Mouse (Mus musculus) erythroblast, adult 5-6 weeks (primary cell): Measurements from ENCODE around the gene Mtmr3. TPM values are rescaled to one million over a fixed set of nuclear protein-coding genes. Genes with fewer than 3 reads are reported as not detected.
"Not testable (repeated sequence)": the region's sequence is repeated elsewhere in the genome, so short reads cannot be mapped to it uniquely, and the experiment has no call there.

Source experiments
- ATAC-seq: replicated peaks from 2 replicates; pipeline ENCODE4 v1.8.0; 2016; ENCODE audit warnings: moderate number of reproducible peaks, mild to moderate bottlenecking, moderate TSS enrichment, inconsistent platforms; ENCODE audit not compliant: poor library complexity, low FRiP score, severe bottlenecking
- total RNA-seq, 2 experiments: library from RNA; stranded (forward) in 1 of 2; stranded (reverse) in 1 of 2; fragments of 150-400 nt in 1 of 2; fragments of 200-764, 138-1000 nt in 1 of 2; gene quantifications; 2 replicates each; pipeline versions ENCODE4 v1.2.3 to v1.2.4; 2015 to 2017; ENCODE audit warnings: low replicate concordance in 2 of 2

The Mtmr3 gene
- total RNA-seq, 2 experiments from 2014 or later, result 203 to 462 TPM

- 0 out of 2 replicates have a peak, but pooled peaks have one; percentile 58 for ATAC-seq
Observed at GRCm38 (mm10) chr11:4602691-4603441, 8.2 kb upstream of the Mtmr3 start.

GRCm38 (mm10) chr11:4601890-4602289, 7.2 kb upstream of the Mtmr3 start:
- no peak for ATAC-seq

GRCm38 (mm10) chr11:4599916-4600315, 5.3 kb upstream of the Mtmr3 start:
- ATAC-seq, result no peak

GRCm38 (mm10) chr11:4598411-4598810, 3.7 kb upstream of the Mtmr3 start:
- ATAC-seq, result no peak

GRCm38 (mm10) chr11:4593849-4594607, 635 bp downstream of the Mtmr3 start:
- peak; percentile 53 for ATAC-seq

- peak; percentile 26; the same call in 1 of the 2 replicates for ATAC-seq
Observed at GRCm38 (mm10) chr11:4593491-4593848, 1.2 kb downstream of the Mtmr3 start.

GRCm38 (mm10) chr11:4591811-4592210, 2.9 kb downstream of the Mtmr3 start:
- no peak for ATAC-seq

- peak; percentile 66 for ATAC-seq
Observed at GRCm38 (mm10) chr11:4578682-4579081, 16.0 kb downstream of the Mtmr3 start.

GRCm38 (mm10) chr11:4577079-4577478, 17.6 kb downstream of the Mtmr3 start:
- peak; percentile 83 for ATAC-seq

GRCm38 (mm10) chr11:4576090-4576732, 18.5 kb downstream of the Mtmr3 start:
- peak; percentile 61; the same call in 1 of the 2 replicates for ATAC-seq

- ATAC-seq, result 0 out of 2 replicates have a peak, but pooled peaks have one; percentile 6
Observed at GRCm38 (mm10) chr11:4571491-4571901, 23.2 kb downstream of the Mtmr3 start.

GRCm38 (mm10) chr11:4566333-4566732, 28.3 kb downstream of the Mtmr3 start:
- no peak for ATAC-seq

- ATAC-seq, result no peak
Observed at GRCm38 (mm10) chr11:4565545-4565944, 29.1 kb downstream of the Mtmr3 start.

GRCm38 (mm10) chr11:4553274-4554063, 41.2 kb downstream of the Mtmr3 start:
- peak; percentile 92 for ATAC-seq

GRCm38 (mm10) chr11:4547569-4547968, 47.1 kb downstream of the Mtmr3 start:
- ATAC-seq, result no peak

GRCm38 (mm10) chr11:4545976-4546375, 48.7 kb downstream of the Mtmr3 start:
- no peak for ATAC-seq

GRCm38 (mm10) chr11:4545401-4545800, 49.3 kb downstream of the Mtmr3 start:
- ATAC-seq, result no peak

GRCm38 (mm10) chr11:4544627-4544921, 50.1 kb downstream of the Mtmr3 start:
- ATAC-seq, result not testable (repeated sequence)

- no peak; the same call in 1 of the 2 replicates for ATAC-seq
Observed at GRCm38 (mm10) chr11:4543746-4544626, 50.7 kb downstream of the Mtmr3 start.
